Mouse (Mus musculus) forebrain, embryonic 15.5 days (tissue): ENCODE data around the gene Zfp825. TPM values are rescaled to one million over a fixed set of nuclear protein-coding genes. Genes with fewer than 3 reads are reported as not detected.
A peak's percentile ranks its signal among the peaks of the same experiment; 100 is the strongest.
"Not testable (repeated sequence)": the region's sequence is repeated elsewhere in the genome, so short reads cannot be mapped to it uniquely, and the experiment has no call there.

Experiments used
- ATAC-seq: fragments of 200-750 bp; cut with Nextera tagmentation; replicated peaks from 2 replicates; pipeline ENCODE4 v1.8.0; 2017; ENCODE audit warnings: mild to moderate bottlenecking, moderate TSS enrichment, moderate library complexity
- H3K27ac ChIP-seq: fragments of 300-500 bp; sonication (generic); replicated peaks from 2 replicates; pipeline ENCODE4 v1.5.1; 2015; ENCODE audit warnings: mild to moderate bottlenecking, inconsistent platforms
- H3K27me3 ChIP-seq: fragments of 300-500 bp; sonication (generic); 2 replicates; pipeline ENCODE4 v1.6.1; 2015; ENCODE audit warnings: inconsistent platforms
- H3K36me3 ChIP-seq: fragments of 300-500 bp; sonication (generic); 2 replicates; pipeline ENCODE4 v1.6.1; 2015; ENCODE audit warnings: mild to moderate bottlenecking, inconsistent platforms
- H3K4me1 ChIP-seq: fragments of 300-500 bp; sonication (generic); 2 replicates; pipeline ENCODE4 v1.6.1; 2015; ENCODE audit warnings: inconsistent platforms
- H3K4me2 ChIP-seq: fragments of 300-500 bp; sonication (generic); replicated peaks from 2 replicates; pipeline ENCODE4 v1.6.1; 2015; ENCODE audit warnings: mild to moderate bottlenecking, inconsistent platforms
- H3K4me3 ChIP-seq: fragments of 300-500 bp; sonication (generic); 2 replicates; pipeline ENCODE4 v1.5.1; 2015; ENCODE audit warnings: mild to moderate bottlenecking, inconsistent platforms
- H3K9ac ChIP-seq: fragments of 300-500 bp; sonication (generic); replicated peaks from 2 replicates; pipeline ENCODE4 v1.6.1; 2015; ENCODE audit warnings: mild to moderate bottlenecking, inconsistent platforms
- H3K9me3 ChIP-seq: fragments of 300-500 bp; sonication (generic); 2 replicates; pipeline ENCODE4 v1.6.1; 2016; ENCODE audit warnings: inconsistent platforms
- WGBS: fragments of 180-500 bp; shearing (Covaris S2); methylation state at CpG from one replicate; pipeline ENCODE4 v1.1.7; 2015; ENCODE audit warnings: mixed read lengths; 5-methylcytosine and 5-hydroxymethylcytosine counted together
- polyA plus RNA-seq: library from polyadenylated mRNA; unstranded; fragments of >200 nt; fragmentation: Nextera tagmentation; extraction: Ambion mirVana; gene quantifications from 2 replicates; pipeline ENCODE4 v1.2.1, GENCODE M21; 2015

Zfp825 gene
- polyA plus RNA-seq, result 15.3 and 15.7 TPM in 2 replicates

DNA sequence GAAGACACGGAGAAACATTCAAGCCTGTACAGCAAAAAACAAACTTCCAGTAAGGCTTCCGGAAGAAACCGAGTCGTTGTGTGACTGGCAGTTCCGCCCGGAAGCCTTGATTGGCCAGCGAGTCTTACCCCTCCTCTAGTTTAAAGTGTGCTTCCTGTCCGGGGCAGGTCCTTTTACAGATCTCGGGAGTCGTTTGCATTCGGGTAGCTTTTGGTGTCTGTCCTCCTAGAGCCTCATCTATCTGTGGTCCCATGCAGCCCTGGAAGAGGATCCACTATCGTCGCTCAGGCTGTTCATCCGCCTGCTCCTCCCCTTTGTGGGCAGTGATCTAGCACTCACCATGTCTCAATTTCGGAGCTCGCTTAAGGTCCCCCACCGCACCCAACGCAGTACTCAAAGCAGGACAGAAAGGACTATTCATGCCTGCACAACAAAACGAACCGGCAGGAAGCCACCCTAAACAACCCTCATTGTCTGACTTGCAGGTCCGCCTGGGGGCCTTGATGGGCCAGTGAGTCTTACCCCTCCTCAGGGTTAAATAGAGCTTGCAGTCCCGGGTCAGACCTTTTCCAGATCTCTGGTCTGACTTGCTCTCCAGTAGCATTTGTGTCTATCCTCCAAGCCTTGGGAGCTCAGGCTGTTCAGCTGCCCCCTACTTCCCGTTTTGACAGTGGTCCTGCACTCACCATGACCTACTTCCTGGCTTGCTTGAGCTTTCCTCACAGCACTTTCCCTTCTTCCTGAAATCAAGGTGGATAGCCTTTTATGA lies at the start of gene Zfp825:
Zfp825 (minus strand) TSS at position 82 of the 769 bp plus-strand sequence.
- peaks cover 11% of the 10 kb centered on the region for H3K4me1 ChIP-seq
- peak; percentile 100 for ATAC-seq
- no peaks in the 10 kb centered on the region for H3K9me3 ChIP-seq
- no peaks in the 10 kb centered on the region for H3K36me3 ChIP-seq
- peak within 1 kb of the TSS; percentile 79 for H3K27ac ChIP-seq
- WGBS, result 0% methylated on average over 23 of the region's 23 CpGs
- H3K4me2 ChIP-seq, result peak within 1 kb of the TSS; percentile 96
- H3K27me3 ChIP-seq, result no peaks in the 10 kb centered on the region
- H3K4me3 ChIP-seq, result peak within 1 kb of the TSS; percentile 58
- H3K9ac ChIP-seq, result peak within 1 kb of the TSS; percentile 68

DNA sequence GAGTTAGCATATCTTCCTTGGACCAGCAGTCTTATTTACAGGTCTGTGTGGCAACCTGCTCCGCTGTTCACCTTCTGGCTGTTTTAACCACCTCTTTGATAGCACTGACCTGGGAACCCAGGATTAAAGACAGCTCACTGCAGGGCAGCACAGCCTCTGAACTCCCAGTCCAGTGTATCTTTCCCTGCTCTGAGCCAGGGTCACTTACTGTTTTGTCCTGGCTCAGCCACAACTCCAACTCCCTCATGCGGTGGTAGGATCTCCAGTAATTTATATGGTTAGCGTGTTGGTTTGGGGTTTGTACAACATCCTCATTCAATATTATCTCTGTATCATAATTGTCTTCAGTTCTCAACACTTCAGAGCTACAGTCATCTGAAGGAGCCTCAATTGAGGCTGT lies 41.6 kb upstream of the Zfp825 start:
- H3K4me2 ChIP-seq, H3K4me3 ChIP-seq, H3K27ac ChIP-seq, ATAC-seq, H3K4me1 ChIP-seq, H3K9me3 ChIP-seq, H3K9ac ChIP-seq, H3K27me3 ChIP-seq, H3K36me3 ChIP-seq: not testable (repeated sequence)
- 92% methylated on average over 3 of the region's 3 CpGs for WGBS

DNA sequence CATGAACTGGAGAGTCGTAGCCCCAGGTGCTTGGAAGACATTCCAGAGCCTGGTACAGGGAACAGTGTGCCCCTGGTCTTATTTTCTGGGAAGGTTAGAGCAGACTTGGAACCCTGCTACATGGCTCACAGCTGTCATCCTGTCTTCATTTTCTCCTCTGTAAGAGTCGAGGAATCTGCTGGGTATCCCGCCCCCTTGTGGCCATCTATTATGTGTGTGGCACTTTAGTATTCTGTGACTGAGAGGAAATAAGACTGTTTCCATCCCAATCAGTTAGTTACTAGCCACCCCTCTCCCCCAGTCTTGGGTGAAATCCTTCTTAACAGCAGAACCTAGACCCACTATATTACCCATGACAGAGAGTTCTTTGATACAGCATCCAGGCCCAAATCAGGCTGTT lies 41.1 kb upstream of the Zfp825 start:
- H3K4me2 ChIP-seq, H3K9ac ChIP-seq, H3K9me3 ChIP-seq, H3K27me3 ChIP-seq, H3K27ac ChIP-seq, H3K4me1 ChIP-seq, H3K4me3 ChIP-seq, H3K36me3 ChIP-seq: not testable (repeated sequence)
- peak; percentile 78 for ATAC-seq
- WGBS, result 11% methylated on average over 3 of the region's 3 CpGs

DNA sequence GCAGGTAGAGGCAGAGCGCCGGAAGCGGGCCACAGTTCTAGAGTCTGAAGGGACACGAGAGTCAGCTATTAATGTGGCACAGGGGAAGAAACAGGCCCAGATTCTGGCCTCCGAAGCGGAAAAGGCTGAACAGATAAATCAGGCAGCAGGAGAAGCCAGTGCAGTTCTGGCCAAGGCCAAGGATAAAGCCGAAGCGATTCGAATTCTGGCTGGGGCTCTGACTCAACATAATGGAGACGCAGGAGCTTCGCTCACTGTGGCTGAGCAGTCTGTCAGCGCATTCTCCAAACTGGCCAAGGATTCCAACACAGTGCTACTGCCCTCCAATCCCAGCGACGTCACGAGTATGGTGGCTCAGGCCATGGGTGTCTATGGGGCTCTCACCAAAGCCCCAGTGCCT lies 40.3 kb upstream of the Zfp825 start:
- Histone ChIP-seq H3K4me2 (no peak overlapping the region), H3K27ac (no peak overlapping the region), H3K4me1 (no peaks in the 10 kb centered on the region), H3K4me3 (no peak overlapping the region), H3K9me3 (no peaks in the 10 kb centered on the region), H3K27me3 (no peaks in the 10 kb centered on the region), H3K36me3 (no peaks in the 10 kb centered on the region), H3K9ac (no peak overlapping the region)
- 0 out of 2 replicates have a peak, but pooled peaks have one; percentile 46 for ATAC-seq
- 90% methylated on average over 15 of the region's 15 CpGs for WGBS

DNA sequence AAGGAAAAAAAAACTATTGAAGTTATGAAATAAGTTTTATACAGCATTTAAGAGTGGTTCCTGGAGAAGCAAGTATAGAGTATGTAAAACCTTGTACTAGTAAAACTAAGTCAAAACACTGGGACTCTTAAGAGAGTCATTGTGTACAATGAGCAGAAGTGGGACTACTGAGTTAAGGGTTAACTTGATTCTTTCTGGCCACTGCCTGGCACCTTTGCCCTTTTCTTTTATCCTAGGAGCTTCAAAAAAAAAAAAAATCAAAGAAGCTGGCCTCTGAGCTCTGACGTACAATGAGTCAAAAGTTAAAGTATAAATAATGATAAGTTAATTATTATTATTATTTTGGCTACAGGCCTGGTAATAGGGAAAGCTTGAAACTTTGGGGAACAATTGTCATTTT lies 37.5 kb upstream of the Zfp825 start:
- H3K27me3 ChIP-seq, H3K36me3 ChIP-seq, H3K9me3 ChIP-seq, H3K4me2 ChIP-seq, H3K4me3 ChIP-seq, H3K4me1 ChIP-seq, H3K9ac ChIP-seq, ATAC-seq, H3K27ac ChIP-seq: not testable (repeated sequence)
- WGBS, result 50% methylated on average over 1 of the region's 1 CpGs

DNA sequence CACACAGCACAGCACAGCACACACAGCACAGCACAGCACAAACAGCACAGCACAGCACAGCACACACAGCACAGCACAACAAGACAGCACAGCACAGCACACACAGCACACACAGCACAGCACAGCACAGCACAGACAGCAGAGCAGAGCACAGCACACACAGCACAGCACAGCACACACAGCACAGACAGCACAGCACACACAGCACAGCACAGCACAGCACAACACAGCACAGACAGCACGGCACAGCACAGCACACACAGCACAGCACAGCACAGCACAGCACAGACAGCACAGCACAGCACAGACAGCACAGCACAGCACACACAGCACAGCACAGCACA lies 35.6 kb upstream of the Zfp825 start:
- not testable (repeated sequence) for H3K36me3 ChIP-seq, H3K27me3 ChIP-seq, H3K9me3 ChIP-seq, H3K4me2 ChIP-seq, H3K9ac ChIP-seq, H3K4me3 ChIP-seq, H3K4me1 ChIP-seq, H3K27ac ChIP-seq
- WGBS, result 9% methylated on average over 1 of the region's 1 CpGs
- ATAC-seq, result peak; percentile 57; the same call in 1 of the 2 replicates

GRCm38 (mm10) chr13:74528519-74529371 lies 35.0 kb upstream of the Zfp825 start:
- H3K9me3 ChIP-seq, H3K9ac ChIP-seq, H3K4me3 ChIP-seq, H3K27ac ChIP-seq, H3K4me1 ChIP-seq, H3K36me3 ChIP-seq, H3K4me2 ChIP-seq, H3K27me3 ChIP-seq, ATAC-seq: not testable (repeated sequence)

DNA sequence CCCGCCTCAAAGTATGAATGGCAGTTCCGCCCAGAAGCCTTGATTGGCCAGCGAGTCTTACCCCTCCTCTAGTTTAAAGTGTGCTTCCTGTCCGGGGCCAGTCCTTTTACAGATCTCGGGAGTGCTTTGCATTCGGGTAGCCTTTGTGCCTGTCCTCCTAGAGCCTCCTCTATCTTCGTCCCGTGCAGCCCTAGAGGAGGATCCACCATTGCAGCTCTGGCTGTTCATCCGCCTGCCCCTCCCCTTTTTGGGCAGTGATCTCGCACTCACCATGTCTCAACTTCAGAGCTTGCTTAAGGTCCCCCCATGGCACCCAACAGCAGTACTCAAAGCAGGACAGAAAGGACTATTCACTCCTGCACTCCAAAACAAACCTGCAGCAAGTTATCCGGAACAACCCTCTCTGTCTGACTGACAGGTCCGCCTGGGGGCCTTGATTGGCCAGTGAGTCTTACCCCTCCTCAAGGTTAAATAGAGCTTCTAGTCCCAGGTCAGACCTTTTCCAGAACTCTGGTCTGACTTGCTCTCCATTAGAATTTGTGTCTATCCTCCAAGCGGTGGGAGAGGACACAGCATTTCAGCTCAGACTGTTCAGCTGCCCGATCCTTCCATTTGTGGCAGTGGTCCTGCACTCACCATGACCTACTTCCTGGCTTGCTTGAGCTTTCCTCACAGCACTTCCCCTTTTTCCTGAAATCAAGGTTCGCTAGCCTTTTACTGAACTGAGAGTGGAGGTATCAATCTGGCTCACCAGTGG lies 28.9 kb upstream of the Zfp825 start:
- Histone ChIP-seq H3K27ac (peak overlapping the region; percentile 70), H3K4me2 (peak overlapping the region; percentile 69), H3K9me3 (no peaks in the 10 kb centered on the region), H3K36me3 (no peaks in the 10 kb centered on the region), H3K9ac (peak overlapping the region; percentile 55), H3K4me3 (peak overlapping the region; percentile 60), H3K27me3 (no peaks in the 10 kb centered on the region), H3K4me1 (0 out of 2 replicates have a peak, but pooled peaks cover 4% of the 10 kb centered on the region)
- ATAC-seq, result peak; percentile 99
- 4% methylated on average over 15 of the region's 15 CpGs for WGBS

GRCm38 (mm10) chr13:74522141-74522480 lies 28.3 kb upstream of the Zfp825 start:
- H3K36me3 ChIP-seq, H3K9me3 ChIP-seq, ATAC-seq, H3K27ac ChIP-seq, H3K27me3 ChIP-seq, H3K4me1 ChIP-seq: not testable (repeated sequence)
- peak overlapping the region; percentile 55 for H3K9ac ChIP-seq
- WGBS, result 3% methylated on average over 3 of the region's 3 CpGs
- peak overlapping the region; percentile 60 for H3K4me3 ChIP-seq
- H3K4me2 ChIP-seq, result peak overlapping the region; percentile 69

- not testable (repeated sequence) for H3K4me1 ChIP-seq, H3K9me3 ChIP-seq, H3K4me3 ChIP-seq, H3K27ac ChIP-seq, H3K9ac ChIP-seq, ATAC-seq, H3K4me2 ChIP-seq, H3K36me3 ChIP-seq, H3K27me3 ChIP-seq
- WGBS, result 89% methylated on average over 6 of the region's 6 CpGs
These were observed 14.2 kb upstream of the Zfp825 start for GRCm38 (mm10) chr13:74507981-74508380.

- 68% methylated on average over 1 of the region's 1 CpGs for whole genome bisulfite sequencing
- H3K36me3 ChIP-seq, ATAC-seq, H3K27ac ChIP-seq, H3K9me3 ChIP-seq, H3K27me3 ChIP-seq, H3K4me3 ChIP-seq, H3K4me1 ChIP-seq, H3K9ac ChIP-seq, H3K4me2 ChIP-seq: not testable (repeated sequence)
These were observed 9.1 kb upstream of the Zfp825 start for GRCm38 (mm10) chr13:74502851-74503250.

DNA sequence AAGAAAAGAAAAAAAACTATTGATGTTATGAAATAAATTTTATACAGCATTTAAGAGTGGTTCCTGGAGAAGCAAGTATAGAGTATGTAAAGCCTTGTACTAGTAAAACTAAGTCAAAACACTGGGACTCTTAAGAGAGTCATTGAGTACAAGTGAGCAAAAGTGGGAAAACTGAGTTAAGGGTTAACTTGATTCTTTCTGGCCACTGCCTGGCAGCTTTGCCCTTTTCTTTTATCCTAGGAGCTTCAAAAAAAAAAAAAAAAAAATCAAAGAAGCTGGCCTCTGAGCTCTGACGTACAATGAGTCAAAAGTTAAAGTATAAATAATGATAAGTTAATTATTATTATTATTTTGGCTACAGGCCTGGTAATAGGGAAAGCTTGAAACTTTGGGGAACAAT lies 5.9 kb upstream of the Zfp825 start:
- not testable (repeated sequence) for H3K4me2 ChIP-seq, H3K4me3 ChIP-seq, H3K9ac ChIP-seq, H3K27ac ChIP-seq, ATAC-seq, H3K36me3 ChIP-seq, H3K27me3 ChIP-seq, H3K4me1 ChIP-seq, H3K9me3 ChIP-seq
- 57% methylated on average over 1 of the region's 1 CpGs for WGBS
